In the genomic region with DNA sequence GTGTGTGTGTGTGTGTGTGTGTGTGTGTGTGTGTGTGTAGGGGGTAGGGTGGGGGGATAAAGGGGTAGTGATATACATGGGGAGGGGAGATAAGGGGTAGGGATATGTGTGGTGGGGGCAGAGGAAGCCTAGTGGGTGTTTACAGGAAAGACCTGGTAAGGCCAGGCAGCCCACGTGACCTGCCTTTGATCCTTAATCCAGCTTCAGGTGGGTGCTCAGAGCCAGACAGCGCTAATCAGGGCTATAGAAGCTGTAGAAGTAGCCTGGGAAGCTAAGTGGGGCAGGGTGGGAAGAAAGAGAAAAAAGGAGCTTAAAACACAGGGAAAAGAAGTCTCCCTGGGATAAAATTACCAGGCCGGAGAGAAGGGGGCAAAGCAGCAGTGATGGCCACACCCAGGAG, we compare ENCODE assay signal across 26 mouse cellular contexts.
A peak's percentile ranks its signal among the peaks of the same experiment; 100 is the strongest.
DNase-seq lines count a peak whose midpoint lies in the region; ATAC-seq and TF ChIP-seq lines count a peak whose summit lies in the region.
"Had no signal": no experiment of that assay in that cellular context is flagged by ENCODE, and none has a peak within 500 bp of the region (broad histone marks: within the 10 kb centered on the region; RNA-seq: fewer than 3 reads in every experiment).

No protein-coding gene starts in this region.

- TF ChIP-seq CTCF in midbrain, postnatal 0 days (IDR thresholded peaks at IDR 0.05) = no peak

- no peak for ATAC-seq in midbrain, postnatal 0 days (ENCODE audit: low FRiP score)
- no peak for ATAC-seq in embryonic facial prominence, embryonic 12.5 days (ENCODE audit: insufficient number of reproducible peaks, insufficient read depth, low FRiP score, low TSS enrichment)
- no peak for ATAC-seq in embryonic facial prominence, embryonic 15.5 days (ENCODE audit: insufficient number of reproducible peaks, low FRiP score, low TSS enrichment, low read depth)
- ATAC-seq in midbrain, embryonic 15.5 days (replicated peaks) = no peak
- no peak for ATAC-seq in hindbrain, embryonic 16.5 days
- ATAC-seq: forebrain, embryonic 14.5 days; intestine, postnatal 0 days; liver, postnatal 0 days; lung, postnatal 0 days had no signal

- no peak for DNase-seq in midbrain, embryonic 10.5 days (ENCODE audit: low spot score)
- DNase-seq in midbrain, postnatal 0 days (ENCODE audit: low spot score) = no peak
- no peak for DNase-seq in kidney, postnatal 25 days
- DNase-seq: adrenal gland, postnatal 10 days; cerebellum, adult 2 months; cerebellum, postnatal 36 days; embryo, embryonic 11 days; gastrocnemius, postnatal 14 days; heart, adult 18-20 months; layer of hippocampus, adult 9-11 months; liver, postnatal 0 days; thymus, postnatal 4 days had no signal

- H3K9me3 ChIP-seq in midbrain, embryonic 10.5 days (replicated peaks) = no peaks in the 10 kb centered on the region
- H3K9me3 ChIP-seq in midbrain, postnatal 0 days (ENCODE audit: low read length) = no peaks in the 10 kb centered on the region
- H3K9me3 ChIP-seq in embryonic facial prominence, embryonic 12.5 days = no peaks in the 10 kb centered on the region
- H3K9me3 ChIP-seq in embryonic facial prominence, embryonic 15.5 days (replicated peaks) = no peaks in the 10 kb centered on the region
- no peaks in the 10 kb centered on the region for H3K9me3 ChIP-seq in midbrain, embryonic 15.5 days
- H3K9me3 ChIP-seq in hindbrain, embryonic 16.5 days (ENCODE audit: control insufficient read depth, low read length) = no peaks in the 10 kb centered on the region
- H3K9me3 ChIP-seq: heart, embryonic 15.5 days; hindbrain, embryonic 10.5 days; neural tube, embryonic 13.5 days; stomach, embryonic 15.5 days had no signal

- no peak overlapping the region for H3K4me3 ChIP-seq in midbrain, embryonic 10.5 days
- no peak overlapping the region for H3K4me3 ChIP-seq in midbrain, postnatal 0 days (ENCODE audit: low read depth, low read length)
- no peak overlapping the region for H3K4me3 ChIP-seq in embryonic facial prominence, embryonic 12.5 days
- H3K4me3 ChIP-seq in embryonic facial prominence, embryonic 15.5 days (replicated peaks) = no peak overlapping the region
- H3K4me3 ChIP-seq in midbrain, embryonic 15.5 days = no peak overlapping the region
- no peak overlapping the region for H3K4me3 ChIP-seq in hindbrain, embryonic 16.5 days (ENCODE audit: low read length)
- H3K4me3 ChIP-seq: heart, embryonic 15.5 days; hindbrain, embryonic 10.5 days; myocyte; neural tube, embryonic 13.5 days; stomach, embryonic 15.5 days had no signal

- no peak overlapping the region for H3K4me2 ChIP-seq in midbrain, postnatal 0 days (ENCODE audit: low read depth, low read length, poor library complexity, severe bottlenecking)
- no peak overlapping the region for H3K4me2 ChIP-seq in embryonic facial prominence, embryonic 12.5 days (replicated peaks)
- 0 out of 2 replicates have a peak overlapping the region, but pooled peaks have one; percentile 1 for H3K4me2 ChIP-seq in embryonic facial prominence, embryonic 15.5 days (replicated peaks)
- no peak overlapping the region for H3K4me2 ChIP-seq in midbrain, embryonic 15.5 days
- no peak overlapping the region for H3K4me2 ChIP-seq in hindbrain, embryonic 16.5 days (ENCODE audit: low read length)
- H3K4me2 ChIP-seq: heart, embryonic 15.5 days; liver, embryonic 11.5 days; neural tube, embryonic 13.5 days; stomach, embryonic 15.5 days had no signal

- WGBS in midbrain, embryonic 10.5 days = 11% methylated on average over 3 of the region's 3 CpGs
- WGBS in midbrain, postnatal 0 days = 12% methylated on average over 3 of the region's 3 CpGs
- WGBS in embryonic facial prominence, embryonic 12.5 days = 17% methylated on average over 3 of the region's 3 CpGs
- 22% methylated on average over 3 of the region's 3 CpGs for WGBS in embryonic facial prominence, embryonic 15.5 days
- 23% methylated on average over 3 of the region's 3 CpGs for whole genome bisulfite sequencing in midbrain, embryonic 15.5 days
- 50% methylated on average over 3 of the region's 3 CpGs for WGBS in hindbrain, embryonic 16.5 days

- peaks cover 41% of the 10 kb centered on the region for H3K4me1 ChIP-seq in midbrain, embryonic 10.5 days
- H3K4me1 ChIP-seq in midbrain, postnatal 0 days (ENCODE audit: insufficient read depth, low read length) = 0 out of 2 replicates have a peak, but pooled peaks cover 4% of the 10 kb centered on the region
- peaks cover 18% of the 10 kb centered on the region for H3K4me1 ChIP-seq in embryonic facial prominence, embryonic 12.5 days
- peaks cover 15% of the 10 kb centered on the region for H3K4me1 ChIP-seq in embryonic facial prominence, embryonic 15.5 days
- peaks cover 12% of the 10 kb centered on the region for H3K4me1 ChIP-seq in midbrain, embryonic 15.5 days
- no peaks in the 10 kb centered on the region for H3K4me1 ChIP-seq in hindbrain, embryonic 16.5 days (ENCODE audit: control insufficient read depth, insufficient read depth, low read depth, low read length)

- peaks cover 21% of the 10 kb centered on the region for H3K27me3 ChIP-seq in midbrain, embryonic 10.5 days (ENCODE audit: low read depth, poor library complexity, severe bottlenecking)
- no peaks in the 10 kb centered on the region for H3K27me3 ChIP-seq in midbrain, postnatal 0 days (ENCODE audit: insufficient read depth, low read length)
- H3K27me3 ChIP-seq in embryonic facial prominence, embryonic 12.5 days = 0 out of 2 replicates have a peak, but pooled peaks cover 3% of the 10 kb centered on the region
- no peaks in the 10 kb centered on the region for H3K27me3 ChIP-seq in embryonic facial prominence, embryonic 15.5 days
- H3K27me3 ChIP-seq in midbrain, embryonic 15.5 days (replicated peaks) = no peaks in the 10 kb centered on the region
- H3K27me3 ChIP-seq in hindbrain, embryonic 16.5 days (replicated peaks; ENCODE audit: control insufficient read depth, insufficient read depth, low read length) = no peaks in the 10 kb centered on the region
- H3K27me3 ChIP-seq: stomach, embryonic 15.5 days had no signal

- peak overlapping the region; percentile 57 for H3K27ac ChIP-seq in midbrain, embryonic 10.5 days (replicated peaks)
- no peak overlapping the region for H3K27ac ChIP-seq in midbrain, postnatal 0 days (ENCODE audit: low read depth, low read length)
- H3K27ac ChIP-seq in embryonic facial prominence, embryonic 12.5 days = peak overlapping the region; percentile 46; the same call in 1 of the 2 replicates
- no peak overlapping the region for H3K27ac ChIP-seq in embryonic facial prominence, embryonic 15.5 days (replicated peaks)
- H3K27ac ChIP-seq in midbrain, embryonic 15.5 days = 0 out of 2 replicates have a peak overlapping the region, but pooled peaks have one; percentile 13
- no peak overlapping the region for H3K27ac ChIP-seq in hindbrain, embryonic 16.5 days (ENCODE audit: low read depth, low read length)
- H3K27ac ChIP-seq: heart, embryonic 15.5 days; macrophage; neural tube, embryonic 13.5 days; stomach, embryonic 15.5 days had no signal

- H3K36me3 ChIP-seq in midbrain, embryonic 10.5 days = no peaks in the 10 kb centered on the region
- H3K36me3 ChIP-seq in midbrain, postnatal 0 days (ENCODE audit: insufficient read depth, low read length) = no peaks in the 10 kb centered on the region
- H3K36me3 ChIP-seq in embryonic facial prominence, embryonic 12.5 days = no peaks in the 10 kb centered on the region
- no peaks in the 10 kb centered on the region for H3K36me3 ChIP-seq in embryonic facial prominence, embryonic 15.5 days
- H3K36me3 ChIP-seq in midbrain, embryonic 15.5 days (replicated peaks) = no peaks in the 10 kb centered on the region
- H3K36me3 ChIP-seq in hindbrain, embryonic 16.5 days (ENCODE audit: control insufficient read depth, insufficient read depth, low read length) = no peaks in the 10 kb centered on the region
- H3K36me3 ChIP-seq: heart, embryonic 15.5 days; hindbrain, embryonic 10.5 days; neural tube, embryonic 13.5 days; stomach, embryonic 15.5 days had no signal

- no peak overlapping the region for H3K9ac ChIP-seq in midbrain, postnatal 0 days (replicated peaks; ENCODE audit: low read length, poor library complexity, severe bottlenecking)
- H3K9ac ChIP-seq in embryonic facial prominence, embryonic 12.5 days = no peak overlapping the region
- no peak overlapping the region for H3K9ac ChIP-seq in embryonic facial prominence, embryonic 15.5 days
- H3K9ac ChIP-seq in midbrain, embryonic 15.5 days = no peak overlapping the region
- no peak overlapping the region for H3K9ac ChIP-seq in hindbrain, embryonic 16.5 days (ENCODE audit: low read depth, low read length)
- H3K9ac ChIP-seq: heart, embryonic 15.5 days; liver, postnatal 0 days; neural tube, embryonic 13.5 days; stomach, embryonic 15.5 days had no signal

Comparison
In these comparisons a context has a peak if more than half of its experiments do, and no peak if none do; other contexts are left out.
1. H3K27ac ChIP-seq: peak in midbrain, embryonic 10.5 days (single experiment), embryonic facial prominence, embryonic 12.5 days (single experiment) and midbrain, embryonic 15.5 days (single experiment); none in midbrain, postnatal 0 days (single experiment), embryonic facial prominence, embryonic 15.5 days (single experiment) and hindbrain, embryonic 16.5 days (single experiment).